Mouse (Mus musculus): Measurements from ENCODE around the gene Sell. TPM values are rescaled to one million over a fixed set of nuclear protein-coding genes. Genes with fewer than 3 reads are reported as not detected.

The Sell gene
- polyA plus RNA-seq, 1 experiment from 2014 or later: 0.17 TPM

DNA sequence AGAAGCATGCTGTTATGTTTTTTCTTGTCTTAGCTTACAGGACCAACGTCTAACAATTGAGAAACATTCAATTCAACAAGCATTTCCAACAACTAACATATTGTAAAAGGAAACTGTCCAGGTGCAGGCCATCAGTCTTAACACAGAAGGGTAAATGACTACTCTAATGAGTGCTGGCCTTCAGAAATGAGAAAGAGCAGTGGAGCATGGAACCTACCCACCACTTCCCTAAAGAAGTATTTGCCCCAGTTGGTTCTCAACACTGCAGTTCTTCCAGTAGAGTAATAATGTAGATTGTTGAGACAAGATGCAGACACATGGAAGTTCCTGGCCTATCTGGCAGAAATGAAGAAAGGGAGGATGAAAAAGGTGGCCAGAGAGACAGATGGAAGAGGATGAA, 14.7 kb downstream of the Sell start:
- Histone ChIP-seq H3K4me3 (no peak overlapping the region), H3K4me1 (no peaks in the 10 kb centered on the region), H3K4me2 (replicated peaks) (no peak overlapping the region), H3K9me3 (no peaks in the 10 kb centered on the region), H3K36me3 (no peaks in the 10 kb centered on the region), H3K27ac (no peak overlapping the region), H3K27me3 (no peaks in the 10 kb centered on the region), H3K9ac (no peak overlapping the region)
- WGBS: 60% methylated on average over 1 of the region's 1 CpGs
- no peak for ATAC-seq (ENCODE audit: insufficient number of reproducible peaks, insufficient read depth, low FRiP score, low TSS enrichment)

DNA sequence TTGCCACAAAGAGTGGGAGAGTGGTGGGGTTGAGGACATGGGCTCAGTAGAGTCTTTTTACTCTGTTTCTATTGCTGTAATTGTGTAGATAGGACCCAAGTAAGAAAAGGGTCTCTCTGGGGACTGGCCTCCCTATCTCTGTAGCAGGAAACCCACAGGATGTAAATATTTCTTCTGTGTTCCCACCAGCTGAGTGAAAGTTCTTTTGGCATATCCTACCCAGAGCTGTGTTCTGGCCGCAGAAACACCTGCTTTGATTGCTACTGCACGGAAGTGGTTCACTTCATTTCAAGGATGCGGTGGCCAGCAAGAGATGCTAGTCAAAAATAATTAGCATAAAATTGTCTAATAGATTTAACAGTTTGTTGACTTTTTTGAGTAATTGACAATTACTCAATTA, 15.2 kb downstream of the Sell start:
- WGBS: 88% methylated on average over 3 of the region's 3 CpGs
- H3K36me3 ChIP-seq: no peaks in the 10 kb centered on the region
- H3K9me3 ChIP-seq: no peaks in the 10 kb centered on the region
- no peak overlapping the region for H3K4me3 ChIP-seq
- H3K4me2 ChIP-seq (replicated peaks): no peak overlapping the region
- no peak overlapping the region for H3K9ac ChIP-seq
- no peaks in the 10 kb centered on the region for H3K4me1 ChIP-seq
- ATAC-seq (ENCODE audit: insufficient number of reproducible peaks, insufficient read depth, low FRiP score, low TSS enrichment): no peak
- H3K27me3 ChIP-seq: no peaks in the 10 kb centered on the region
- no peak overlapping the region for H3K27ac ChIP-seq

DNA sequence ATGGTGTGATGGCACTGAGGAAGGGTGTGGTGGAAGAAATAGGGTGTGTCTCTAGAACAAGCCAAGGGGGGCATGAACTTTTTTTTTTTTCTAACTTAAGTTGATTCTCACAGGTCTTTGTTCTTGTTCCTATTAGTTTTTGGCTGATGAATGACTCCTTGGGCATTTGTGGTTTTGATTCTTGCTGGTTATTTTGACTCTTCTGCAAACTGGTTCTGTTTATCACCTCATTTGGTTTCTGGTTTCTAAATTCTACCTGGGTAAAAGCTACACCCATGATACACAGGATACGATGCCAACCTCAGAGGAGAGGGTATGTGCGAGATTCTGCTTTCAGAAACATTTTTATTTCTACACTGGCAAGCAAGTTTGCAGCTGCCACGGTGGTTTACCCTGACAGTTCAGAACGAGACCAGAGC, 16.6 kb downstream of the Sell start:
- Histone ChIP-seq H3K4me2 (replicated peaks) (no peak overlapping the region), H3K4me3 (no peak overlapping the region), H3K36me3 (no peaks in the 10 kb centered on the region), H3K27me3 (no peaks in the 10 kb centered on the region), H3K9ac (no peak overlapping the region), H3K27ac (no peak overlapping the region), H3K4me1 (no peaks in the 10 kb centered on the region), H3K9me3 (no peaks in the 10 kb centered on the region)
- no peak for ATAC-seq (ENCODE audit: insufficient number of reproducible peaks, insufficient read depth, low FRiP score, low TSS enrichment)
- 90% methylated on average over 4 of the region's 4 CpGs for WGBS

DNA sequence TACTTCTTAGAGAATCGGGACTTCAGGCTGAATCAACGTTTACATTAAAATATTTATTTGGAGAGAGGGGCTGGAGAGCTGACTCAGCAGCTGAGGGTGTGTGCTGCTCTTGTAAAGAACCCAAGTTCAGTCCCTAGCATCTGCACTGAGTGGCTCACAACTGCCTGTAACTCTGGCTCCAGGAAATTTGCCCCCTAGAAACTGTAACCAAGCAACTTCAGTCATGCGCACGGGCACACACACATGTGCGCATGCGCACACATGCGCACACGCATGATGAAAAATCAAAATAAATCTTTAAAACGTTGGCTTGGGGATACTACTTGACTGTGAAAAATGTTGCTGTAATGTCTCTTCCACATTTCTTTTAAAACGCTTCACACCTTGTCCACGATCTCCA, 17.3 kb downstream of the Sell start:
- Histone ChIP-seq H3K9ac (no peak overlapping the region), H3K27ac (no peak overlapping the region), H3K36me3 (no peaks in the 10 kb centered on the region), H3K27me3 (no peaks in the 10 kb centered on the region), H3K4me3 (no peak overlapping the region), H3K4me2 (replicated peaks) (no peak overlapping the region), H3K4me1 (no peaks in the 10 kb centered on the region), H3K9me3 (no peaks in the 10 kb centered on the region)
- 88% methylated on average over 11 of the region's 11 CpGs for WGBS
- no peak for ATAC-seq (ENCODE audit: insufficient number of reproducible peaks, insufficient read depth, low FRiP score, low TSS enrichment)

DNA sequence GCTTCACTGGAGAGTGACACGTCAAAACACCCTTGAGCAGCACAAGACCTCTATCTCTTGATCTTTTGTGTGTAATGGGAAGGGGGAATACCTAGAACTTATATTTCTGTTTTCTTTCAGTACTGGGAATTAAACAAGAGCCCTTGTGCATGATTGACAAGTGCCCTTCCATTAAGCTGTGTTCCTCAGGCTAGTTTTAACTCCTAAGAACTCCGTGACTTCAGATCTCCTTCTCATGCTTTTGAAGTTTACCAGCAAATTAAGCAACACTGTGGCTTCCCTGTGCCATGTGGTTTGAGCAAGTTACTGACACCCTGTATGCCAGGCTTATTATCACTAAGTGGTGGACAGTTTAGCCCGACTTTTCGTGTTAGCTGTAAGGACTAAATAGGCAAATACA, 21.3 kb downstream of the Sell start:
- Histone ChIP-seq H3K9ac (no peak overlapping the region), H3K4me3 (no peak overlapping the region), H3K27ac (no peak overlapping the region), H3K27me3 (no peaks in the 10 kb centered on the region), H3K36me3 (no peaks in the 10 kb centered on the region), H3K9me3 (no peaks in the 10 kb centered on the region), H3K4me2 (replicated peaks) (no peak overlapping the region), H3K4me1 (no peaks in the 10 kb centered on the region)
- WGBS: 78% methylated on average over 4 of the region's 4 CpGs
- ATAC-seq (ENCODE audit: insufficient number of reproducible peaks, insufficient read depth, low FRiP score, low TSS enrichment): no peak

DNA sequence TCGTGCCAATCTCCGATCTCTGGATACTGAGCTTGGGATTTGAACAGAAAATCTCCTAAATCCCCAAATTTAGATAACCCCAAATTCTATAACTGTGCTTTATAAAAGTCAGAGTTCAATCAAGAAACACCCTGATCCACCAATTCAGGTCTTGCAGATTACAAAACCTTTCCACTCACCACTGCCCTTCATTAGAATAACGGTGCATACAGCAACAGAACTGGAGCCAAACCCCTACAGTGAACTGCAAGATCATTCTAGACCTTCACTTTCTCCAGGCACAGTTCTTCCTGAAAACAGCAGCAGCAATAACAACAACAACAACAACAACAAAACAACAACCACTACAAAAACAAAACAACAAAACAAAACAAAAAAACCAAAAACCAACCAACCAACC, 25.0 kb downstream of the Sell start:
- Histone ChIP-seq H3K4me2 (replicated peaks) (no peak overlapping the region), H3K9ac (no peak overlapping the region), H3K27me3 (no peaks in the 10 kb centered on the region), H3K9me3 (no peaks in the 10 kb centered on the region), H3K4me3 (no peak overlapping the region), H3K27ac (no peak overlapping the region), H3K4me1 (no peaks in the 10 kb centered on the region), H3K36me3 (no peaks in the 10 kb centered on the region)
- 84% methylated on average over 3 of the region's 3 CpGs for WGBS
- ATAC-seq (ENCODE audit: insufficient number of reproducible peaks, insufficient read depth, low FRiP score, low TSS enrichment): no peak

DNA sequence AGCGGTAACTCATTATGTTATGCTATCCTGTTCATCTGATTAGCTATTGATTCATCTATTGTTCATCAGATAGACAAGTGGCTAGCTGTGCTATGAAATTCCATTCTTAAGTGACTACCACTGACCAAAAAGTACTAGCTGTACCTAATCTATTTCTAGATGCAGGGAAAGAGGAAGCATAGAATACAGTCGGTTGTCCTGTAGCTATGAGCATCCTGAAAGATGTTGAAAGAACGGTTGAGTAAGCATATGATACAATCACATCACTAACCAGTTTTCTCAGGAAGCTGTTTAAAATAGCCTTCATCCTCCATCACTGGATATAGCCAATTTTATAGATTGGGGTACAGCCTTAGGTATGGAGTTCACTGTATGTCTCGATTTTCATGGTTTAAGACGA, 26.1 kb downstream of the Sell start:
- H3K36me3 ChIP-seq: no peaks in the 10 kb centered on the region
- ATAC-seq (ENCODE audit: insufficient number of reproducible peaks, insufficient read depth, low FRiP score, low TSS enrichment): no peak
- no peak overlapping the region for H3K27ac ChIP-seq
- H3K9ac ChIP-seq: no peak overlapping the region
- H3K27me3 ChIP-seq: no peaks in the 10 kb centered on the region
- H3K4me2 ChIP-seq (replicated peaks): no peak overlapping the region
- no peaks in the 10 kb centered on the region for H3K4me1 ChIP-seq
- 88% methylated on average over 5 of the region's 5 CpGs for WGBS
- no peak overlapping the region for H3K4me3 ChIP-seq
- no peaks in the 10 kb centered on the region for H3K9me3 ChIP-seq

DNA sequence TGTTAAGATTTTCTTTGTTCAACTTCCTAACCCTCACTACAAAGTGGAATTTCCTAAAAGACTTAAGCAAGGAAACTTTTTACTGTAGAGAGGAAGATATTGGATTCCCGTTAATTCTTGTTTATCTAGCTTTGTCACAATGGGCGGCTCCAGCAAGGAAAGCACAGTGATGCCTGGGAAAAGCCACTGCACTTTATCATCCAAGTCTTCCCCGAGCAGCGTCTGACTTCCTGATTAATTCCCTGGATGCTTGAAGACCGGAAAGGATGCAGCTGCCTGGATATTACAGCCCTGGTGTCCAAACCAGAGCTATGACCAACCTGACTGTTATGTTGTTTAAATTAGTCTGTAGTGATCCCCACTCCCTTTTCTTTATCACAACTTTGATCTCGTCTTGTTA, 35.0 kb downstream of the Sell start:
- Histone ChIP-seq H3K36me3 (no peaks in the 10 kb centered on the region), H3K27ac (no peak overlapping the region), H3K4me1 (no peaks in the 10 kb centered on the region), H3K9me3 (no peaks in the 10 kb centered on the region), H3K4me3 (no peak overlapping the region), H3K27me3 (no peaks in the 10 kb centered on the region), H3K9ac (no peak overlapping the region), H3K4me2 (replicated peaks) (no peak overlapping the region)
- WGBS: 62% methylated on average over 6 of the region's 6 CpGs
- no peak for ATAC-seq (ENCODE audit: insufficient number of reproducible peaks, insufficient read depth, low FRiP score, low TSS enrichment)

DNA sequence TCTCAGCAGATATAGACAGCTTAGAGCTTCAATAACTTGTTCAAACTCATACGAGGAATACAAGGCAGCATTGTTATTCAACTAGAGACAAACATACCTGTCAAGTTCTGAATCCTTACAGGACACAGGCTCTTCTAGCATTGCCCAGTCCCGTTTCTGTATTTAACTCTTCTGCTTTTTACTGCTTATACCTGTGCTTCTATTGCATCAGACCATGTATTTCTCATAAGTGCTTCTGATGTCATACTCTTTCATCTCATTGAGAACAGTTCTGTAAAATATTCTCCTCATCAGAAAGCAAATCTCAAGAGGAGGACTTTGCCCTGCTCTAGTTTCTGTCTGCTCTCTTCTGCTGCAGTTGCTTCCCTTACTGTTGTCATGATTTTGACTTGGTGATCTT, 36.1 kb downstream of the Sell start:
- no peak overlapping the region for H3K27ac ChIP-seq
- H3K27me3 ChIP-seq: no peaks in the 10 kb centered on the region
- H3K9ac ChIP-seq: no peak overlapping the region
- H3K36me3 ChIP-seq: no peaks in the 10 kb centered on the region
- no peaks in the 10 kb centered on the region for H3K4me1 ChIP-seq
- H3K4me2 ChIP-seq (replicated peaks): no peak overlapping the region
- no peak for ATAC-seq (ENCODE audit: insufficient number of reproducible peaks, insufficient read depth, low FRiP score, low TSS enrichment)
- no peak overlapping the region for H3K4me3 ChIP-seq
- 83% methylated on average over 2 of the region's 2 CpGs for WGBS
- H3K9me3 ChIP-seq: no peaks in the 10 kb centered on the region

DNA sequence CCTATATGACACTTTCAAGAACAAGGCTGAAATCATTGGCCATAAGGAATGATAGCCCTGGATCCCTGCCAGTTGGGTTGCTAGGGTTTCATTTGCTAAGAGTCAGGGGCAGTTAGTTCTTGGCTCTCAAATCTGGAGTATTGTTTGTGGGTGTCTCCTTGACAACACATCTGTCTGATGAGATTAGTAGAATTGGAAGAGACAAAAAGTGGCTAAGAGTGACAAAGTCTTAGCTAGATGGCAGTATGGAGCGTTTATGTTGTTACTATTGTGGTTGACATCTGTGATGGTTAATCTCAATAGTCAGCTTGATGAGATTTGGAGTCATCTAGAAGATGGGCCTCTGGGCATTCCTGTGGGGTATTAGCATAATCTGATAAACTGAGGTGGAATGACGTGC, 36.6 kb downstream of the Sell start:
- no peaks in the 10 kb centered on the region for H3K4me1 ChIP-seq
- ATAC-seq (ENCODE audit: insufficient number of reproducible peaks, insufficient read depth, low FRiP score, low TSS enrichment): no peak
- no peak overlapping the region for H3K9ac ChIP-seq
- H3K27me3 ChIP-seq: no peaks in the 10 kb centered on the region
- no peak overlapping the region for H3K4me2 ChIP-seq (replicated peaks)
- 68% methylated on average over 2 of the region's 2 CpGs for WGBS
- H3K36me3 ChIP-seq: no peaks in the 10 kb centered on the region
- H3K9me3 ChIP-seq: no peaks in the 10 kb centered on the region
- H3K27ac ChIP-seq: no peak overlapping the region
- no peak overlapping the region for H3K4me3 ChIP-seq

DNA sequence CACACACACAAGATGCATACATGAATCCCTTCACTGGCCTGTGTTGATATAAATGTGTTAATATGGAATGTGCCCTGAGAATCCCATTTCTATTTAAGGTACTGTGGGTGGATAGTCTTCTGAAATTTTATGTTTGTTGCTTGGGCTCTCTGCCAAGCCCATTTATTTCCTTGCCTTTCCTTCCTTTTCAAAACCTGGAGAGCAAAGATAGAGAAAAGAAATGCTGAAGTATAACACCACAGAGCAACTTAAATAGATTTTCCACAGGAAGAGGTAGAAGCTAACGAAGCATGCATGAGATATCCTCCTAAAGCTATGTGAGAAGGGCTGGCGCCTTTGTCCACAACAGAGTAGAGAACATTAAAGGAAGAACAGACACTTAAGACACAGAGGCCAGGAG, 48.0 kb downstream of the Sell start:
- Histone ChIP-seq H3K4me1 (no peaks in the 10 kb centered on the region), H3K9ac (no peak overlapping the region), H3K4me3 (no peak overlapping the region), H3K4me2 (replicated peaks) (no peak overlapping the region), H3K9me3 (no peaks in the 10 kb centered on the region), H3K36me3 (no peaks in the 10 kb centered on the region), H3K27ac (no peak overlapping the region), H3K27me3 (no peaks in the 10 kb centered on the region; the same call in 1 of the 2 replicates)
- no peak for ATAC-seq (ENCODE audit: insufficient number of reproducible peaks, insufficient read depth, low FRiP score, low TSS enrichment)
- 86% methylated on average over 2 of the region's 2 CpGs for WGBS

DNA sequence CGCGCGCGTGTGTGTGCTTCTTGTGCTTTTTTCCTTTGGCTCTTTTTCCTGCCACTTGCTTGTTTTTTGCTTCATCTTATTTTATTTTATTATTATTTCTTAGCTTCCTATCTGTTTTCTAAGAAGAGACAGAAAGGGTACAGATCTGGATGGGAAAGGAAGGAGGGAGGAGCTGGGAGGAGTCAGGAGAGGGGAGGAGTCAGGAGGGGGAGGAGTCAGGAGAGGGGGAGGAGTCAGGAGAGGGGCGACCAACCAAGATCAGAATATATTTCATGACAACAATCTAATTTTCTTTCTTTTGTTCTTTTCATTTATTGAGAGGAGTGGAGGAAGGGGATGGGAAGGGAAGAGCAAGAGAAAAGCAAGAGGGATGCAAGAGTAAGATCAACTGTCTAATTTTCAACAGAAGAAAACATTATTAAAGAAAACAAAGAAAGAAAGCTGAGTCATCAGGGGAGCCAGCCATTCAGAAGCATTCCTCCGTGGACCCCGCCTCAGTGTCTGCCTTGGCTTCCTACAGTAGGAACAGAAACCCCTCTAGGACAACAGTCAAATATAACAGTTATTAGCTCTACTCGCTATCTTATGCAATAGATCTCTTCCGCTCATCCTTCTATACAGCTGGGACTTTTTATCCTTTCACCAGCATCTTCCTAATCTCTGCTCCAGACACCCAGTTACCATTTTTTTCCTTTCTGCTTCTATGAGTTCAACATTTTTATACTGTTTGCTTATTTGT, 49.0 kb downstream of the Sell start:
- H3K4me2 ChIP-seq (replicated peaks): no peak overlapping the region
- no peaks in the 10 kb centered on the region; the same call in 1 of the 2 replicates for H3K27me3 ChIP-seq
- ATAC-seq (ENCODE audit: insufficient number of reproducible peaks, insufficient read depth, low FRiP score, low TSS enrichment): no peak
- no peak overlapping the region for H3K27ac ChIP-seq
- H3K4me1 ChIP-seq: no peaks in the 10 kb centered on the region
- no peak overlapping the region for H3K4me3 ChIP-seq
- no peaks in the 10 kb centered on the region for H3K9me3 ChIP-seq
- H3K36me3 ChIP-seq: no peaks in the 10 kb centered on the region
- WGBS: 92% methylated on average over 9 of the region's 9 CpGs
- H3K9ac ChIP-seq: no peak overlapping the region

DNA sequence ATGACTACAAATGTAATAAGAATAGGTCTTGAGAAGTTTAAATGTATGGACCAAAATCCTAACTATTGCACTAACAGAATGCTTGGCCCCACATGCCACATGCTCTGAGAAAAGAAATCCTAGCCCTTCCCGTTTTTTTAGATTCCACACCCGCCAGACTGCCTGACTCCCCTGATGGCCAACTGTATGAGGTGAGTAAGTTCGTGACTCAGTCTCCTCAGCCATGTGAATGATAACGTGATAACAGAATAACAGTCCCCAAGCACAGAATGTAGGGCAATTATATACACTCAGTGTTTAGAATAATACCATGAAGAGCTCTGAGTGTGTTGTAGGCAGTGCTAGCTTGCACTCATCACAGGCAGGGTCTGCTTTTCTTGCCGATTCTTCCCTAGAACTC, 52.5 kb downstream of the Sell start:
- Histone ChIP-seq H3K36me3 (no peaks in the 10 kb centered on the region), H3K9me3 (no peaks in the 10 kb centered on the region), H3K27ac (no peak overlapping the region), H3K4me2 (replicated peaks) (no peak overlapping the region), H3K4me1 (no peaks in the 10 kb centered on the region), H3K4me3 (no peak overlapping the region), H3K27me3 (no peaks in the 10 kb centered on the region; the same call in 1 of the 2 replicates), H3K9ac (no peak overlapping the region)
- no peak for ATAC-seq (ENCODE audit: insufficient number of reproducible peaks, insufficient read depth, low FRiP score, low TSS enrichment)
- WGBS: 76% methylated on average over 5 of the region's 5 CpGs
